Mouse (Mus musculus): ENCODE data around the gene Rnf128.

- TF ChIP-seq POLR2A (IDR thresholded peaks at IDR 0.05; ENCODE audit: control insufficient read depth, low read depth, low read length): no peak
- TF ChIP-seq CTCF (IDR thresholded peaks at IDR 0.05; ENCODE audit: control insufficient read depth, insufficient read depth, insufficient replicate concordance, low read depth, low read length): no peak
Observed at GRCm38 (mm10) chrX:139529678-139530077, 33.4 kb upstream of the Rnf128 start.

Data from testis, adult 2 months (tissue).